Mouse (Mus musculus) frontal cortex, postnatal 36 days (tissue): ENCODE results near the gene Vangl1.
"Not testable (repeated sequence)": the region's sequence is repeated elsewhere in the genome, so short reads cannot be mapped to it uniquely, and the experiment has no call there.

Experiments used
- DNase-seq, 2 experiments: peaks; one replicate each; pipeline ENCODE4 v3.0.0; 2022; ENCODE audit warnings: low spot score in 2 of 2

The Vangl1 gene

GRCm38 (mm10) chr3:102174118-102174865 lies 30.2 kb downstream of the Vangl1 start:
- DNase-seq: no peak

- DNase-seq: peak; percentile 96 to 98
Measured at GRCm38 (mm10) chr3:102169197-102169905, 35.1 kb downstream of the Vangl1 start.

GRCm38 (mm10) chr3:102167555-102168210 lies 36.8 kb downstream of the Vangl1 start:
- no peak for DNase-seq

- DNase-seq: no peak
Measured at GRCm38 (mm10) chr3:102166794-102167193, 37.7 kb downstream of the Vangl1 start.

- DNase-seq: no peak
Measured at GRCm38 (mm10) chr3:102166287-102166620, 38.2 kb downstream of the Vangl1 start.

- no peak for DNase-seq
Measured at GRCm38 (mm10) chr3:102165536-102166286, 38.8 kb downstream of the Vangl1 start.

GRCm38 (mm10) chr3:102164911-102165310 lies 39.6 kb downstream of the Vangl1 start:
- no peak for DNase-seq

GRCm38 (mm10) chr3:102163861-102164260 lies 40.6 kb downstream of the Vangl1 start:
- DNase-seq: not testable (repeated sequence)

GRCm38 (mm10) chr3:102159423-102160325 lies 44.8 kb downstream of the Vangl1 start:
- peak; percentile 8 for DNase-seq

GRCm38 (mm10) chr3:102158759-102159422 lies 45.6 kb downstream of the Vangl1 start:
- DNase-seq: no peak

GRCm38 (mm10) chr3:102157652-102158051 lies 46.8 kb downstream of the Vangl1 start:
- DNase-seq: no peak

GRCm38 (mm10) chr3:102156737-102157136 lies 47.8 kb downstream of the Vangl1 start:
- DNase-seq: no peak

GRCm38 (mm10) chr3:102154107-102154506 lies 50.4 kb downstream of the Vangl1 start:
- DNase-seq: no peak

GRCm38 (mm10) chr3:102152872-102153271 lies 51.6 kb downstream of the Vangl1 start:
- no peak for DNase-seq

GRCm38 (mm10) chr3:102152471-102152870 lies 52.0 kb downstream of the Vangl1 start:
- no peak for DNase-seq

GRCm38 (mm10) chr3:102151850-102152249 lies 52.6 kb downstream of the Vangl1 start:
- DNase-seq: no peak

GRCm38 (mm10) chr3:102149941-102150340 lies 54.6 kb downstream of the Vangl1 start:
- DNase-seq: no peak

- DNase-seq: no peak
Measured at GRCm38 (mm10) chr3:102147189-102147588, 57.3 kb downstream of the Vangl1 start.

- no peak for DNase-seq
Measured at GRCm38 (mm10) chr3:102146428-102146827, 58.1 kb downstream of the Vangl1 start.

- DNase-seq: no peak
Measured at GRCm38 (mm10) chr3:102145645-102146386, 58.7 kb downstream of the Vangl1 start.
